Mouse (Mus musculus): Measurements from ENCODE around the gene Slc43a3.

DNA sequence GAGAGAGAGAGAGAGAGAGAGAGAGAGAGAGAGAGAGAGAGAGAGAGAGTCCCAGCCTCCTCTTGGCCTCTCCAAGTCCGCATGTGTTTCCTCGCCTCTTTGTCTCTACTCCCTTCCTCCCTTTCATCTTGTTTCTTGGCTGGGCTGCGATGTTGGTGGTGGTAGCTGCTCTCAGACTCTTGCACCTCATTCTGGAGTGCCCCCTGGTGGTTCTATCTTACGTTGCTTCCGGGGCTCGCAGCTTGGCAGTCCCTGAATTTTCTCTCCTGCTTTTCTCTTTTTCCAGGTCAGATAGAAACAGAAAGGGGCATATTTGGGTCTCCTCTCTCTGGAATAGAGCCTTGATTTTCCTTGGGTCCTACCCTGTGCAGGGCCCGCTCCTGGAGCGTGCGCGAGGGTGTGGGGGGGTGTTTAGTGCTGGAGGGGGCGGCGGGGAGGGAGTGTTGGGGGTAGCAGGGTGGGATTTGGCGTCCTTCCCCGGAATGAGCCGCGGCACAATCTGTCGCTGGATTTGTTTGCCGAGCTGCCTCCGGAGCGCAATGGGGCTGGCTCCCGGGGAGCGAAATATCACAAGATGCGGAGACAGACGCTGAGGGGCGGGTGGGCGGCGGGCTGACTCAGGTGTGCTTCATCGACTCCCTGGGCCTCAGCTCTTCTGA, 47.6 kb upstream of the Slc43a3 start:
- TF ChIP-seq ZC3H11A (IDR thresholded peaks at IDR 0.05; ENCODE audit: borderline replicate concordance, low read depth, low read length) (no peak), CHD2 (IDR thresholded peaks at IDR 0.05; ENCODE audit: low read depth, low read length) (no peak), ZNF384 (IDR thresholded peaks at IDR 0.05; ENCODE audit: low read depth, low read length) (no peak)

All from ES-E14 (cell line).